Comparison of ENCODE assay signal across 32 mouse cellular contexts in genomic region chr2:128731514-128731913, GRCm38 (mm10). TPM values are rescaled to one million over a fixed set of nuclear protein-coding genes. Genes with fewer than 3 reads are reported as not detected.
DNase-seq lines count a peak whose midpoint lies in the region; ATAC-seq and TF ChIP-seq lines count a peak whose summit lies in the region.
"Had no signal": no experiment of that assay in that cellular context is flagged by ENCODE, and none has a peak within 500 bp of the region (broad histone marks: within the 10 kb centered on the region; RNA-seq: fewer than 3 reads in every experiment).

No protein-coding gene starts in this region.

- no peak overlapping the region for H3K4me3 ChIP-seq in liver, postnatal 0 days (ENCODE audit: low read depth, low read length)
- H3K4me3 ChIP-seq in liver, embryonic 11.5 days (ENCODE audit: low read depth, low read length) = no peak overlapping the region
- H3K4me3 ChIP-seq in stomach, postnatal 0 days (ENCODE audit: low read depth, low read length) = no peak overlapping the region
- H3K4me3 ChIP-seq in heart, embryonic 12.5 days = no peak overlapping the region
- no peak overlapping the region for H3K4me3 ChIP-seq in left cerebral cortex, adult 2 months
- no peak overlapping the region for H3K4me3 ChIP-seq in intestine, embryonic 16.5 days (ENCODE audit: low read length)
- H3K4me3 ChIP-seq: embryonic facial prominence, embryonic 10.5 days; embryonic facial prominence, embryonic 13.5 days; gastrocnemius, adult 2 months; heart, embryonic 15.5 days; hindbrain, embryonic 10.5 days; hindbrain, embryonic 13.5 days; intestine, embryonic 15.5 days had no signal

- 66% methylated on average over 10 of the region's 10 CpGs for WGBS in liver, postnatal 0 days (ENCODE audit: insufficient replicate concordance)
- 80% methylated on average over 10 of the region's 10 CpGs for WGBS in liver, embryonic 11.5 days
- WGBS in stomach, postnatal 0 days = 51% methylated on average over 10 of the region's 10 CpGs
- 77% methylated on average over 10 of the region's 10 CpGs for WGBS in heart, embryonic 12.5 days
- WGBS in intestine, embryonic 16.5 days = 77% methylated on average over 10 of the region's 10 CpGs

- no peak for TF ChIP-seq EP300 in liver, postnatal 0 days (IDR thresholded peaks at IDR 0.05; ENCODE audit: low read depth)
- TF ChIP-seq EP300 in stomach, postnatal 0 days (optimal IDR thresholded peaks at IDR 0.05) = no peak

- peak; percentile 27 for DNase-seq in liver, postnatal 0 days
- no peak for DNase-seq in liver, embryonic 11.5 days (ENCODE audit: low spot score)
- peak; percentile 41 for DNase-seq in Muller cell, postnatal 12 days (ENCODE audit: inconsistent ontology term)
- peak; percentile 71 for DNase-seq in adipocyte (ENCODE audit: low spot score)
- DNase-seq in stomach, postnatal 0 days (ENCODE audit: low spot score) = no peak
- DNase-seq in left cerebral cortex, adult 2 months (ENCODE audit: extremely low spot score in 1 of 2, low spot score in 2 of 2) = no peak
- DNase-seq: adrenal gland, adult 8-10 months; B cell, adult 2 months; cerebellum, adult 11 months; cerebellum, adult 2 months; cerebellum, adult 9-11 months; cerebellum, postnatal 25 days; embryo, embryonic 11 days; forebrain, postnatal 0 days; gastrocnemius, adult 2 months; gastrocnemius, postnatal 14 days; heart, adult 11 months; heart, postnatal 10 days; heart, postnatal 36 days had no signal

- peak; percentile 91 for ATAC-seq in liver, postnatal 0 days
- ATAC-seq in liver, embryonic 11.5 days (replicated peaks; ENCODE audit: low FRiP score) = no peak
- ATAC-seq in stomach, postnatal 0 days (ENCODE audit: low FRiP score, low TSS enrichment) = 0 out of 2 replicates have a peak, but pooled peaks have one; percentile 49
- ATAC-seq in heart, embryonic 12.5 days (ENCODE audit: insufficient number of reproducible peaks, low FRiP score) = no peak
- no peak for ATAC-seq in intestine, embryonic 16.5 days
- ATAC-seq: forebrain, embryonic 14.5 days; forebrain, postnatal 0 days; hindbrain, embryonic 16.5 days; intestine, embryonic 15.5 days had no signal

- H3K4me1 ChIP-seq in liver, postnatal 0 days (ENCODE audit: insufficient read depth) = peaks cover 6% of the 10 kb centered on the region
- H3K4me1 ChIP-seq in liver, embryonic 11.5 days (replicated peaks; ENCODE audit: control insufficient read depth, insufficient read depth, low read length) = no peaks in the 10 kb centered on the region
- H3K4me1 ChIP-seq in stomach, postnatal 0 days (replicated peaks; ENCODE audit: control insufficient read depth, insufficient read depth) = no peaks in the 10 kb centered on the region; the same call in 1 of the 2 replicates
- H3K4me1 ChIP-seq in heart, embryonic 12.5 days (replicated peaks) = peaks cover 23% of the 10 kb centered on the region
- H3K4me1 ChIP-seq in intestine, embryonic 16.5 days (ENCODE audit: control insufficient read depth, insufficient read depth, low read length) = peaks cover 21% of the 10 kb centered on the region
- H3K4me1 ChIP-seq: hindbrain, embryonic 10.5 days; hindbrain, embryonic 13.5 days had no signal

- intact Hi-C loops in left cerebral cortex, adult 2 months (cut with DNase I) = no loop called here

- H3K27ac ChIP-seq in liver, postnatal 0 days (ENCODE audit: low read depth) = peak overlapping the region; percentile 70
- no peak overlapping the region for H3K27ac ChIP-seq in liver, embryonic 11.5 days (ENCODE audit: low read depth, low read length)
- no peak overlapping the region for H3K27ac ChIP-seq in stomach, postnatal 0 days (replicated peaks)
- no peak overlapping the region for H3K27ac ChIP-seq in heart, embryonic 12.5 days (ENCODE audit: poor library complexity, severe bottlenecking)
- no peak overlapping the region for H3K27ac ChIP-seq in left cerebral cortex, adult 2 months
- H3K27ac ChIP-seq in intestine, embryonic 16.5 days (ENCODE audit: low read length) = no peak overlapping the region
- H3K27ac ChIP-seq: embryonic facial prominence, embryonic 10.5 days; embryonic facial prominence, embryonic 13.5 days; gastrocnemius, adult 2 months; heart, embryonic 15.5 days; hindbrain, embryonic 10.5 days; hindbrain, embryonic 13.5 days; intestine, embryonic 15.5 days had no signal

- H3K4me2 ChIP-seq in liver, postnatal 0 days (ENCODE audit: low read depth, low read length) = no peak overlapping the region
- no peak overlapping the region for H3K4me2 ChIP-seq in liver, embryonic 11.5 days
- H3K4me2 ChIP-seq in stomach, postnatal 0 days (replicated peaks; ENCODE audit: low read depth) = no peak overlapping the region
- H3K4me2 ChIP-seq in heart, embryonic 12.5 days = no peak overlapping the region
- H3K4me2 ChIP-seq in intestine, embryonic 16.5 days (ENCODE audit: low read depth, low read length) = no peak overlapping the region
- H3K4me2 ChIP-seq: embryonic facial prominence, embryonic 13.5 days; heart, embryonic 11.5 days; heart, embryonic 15.5 days; hindbrain, embryonic 13.5 days; intestine, embryonic 15.5 days had no signal

- no peaks in the 10 kb centered on the region; the same call in 1 of the 2 replicates for H3K36me3 ChIP-seq in liver, postnatal 0 days (replicated peaks; ENCODE audit: insufficient read depth, low read length)
- no peaks in the 10 kb centered on the region for H3K36me3 ChIP-seq in liver, embryonic 11.5 days (ENCODE audit: control insufficient read depth, insufficient read depth, low read length)
- H3K36me3 ChIP-seq in stomach, postnatal 0 days (ENCODE audit: control insufficient read depth, insufficient read depth, low read length) = 0 out of 2 replicates have a peak, but pooled peaks cover 2% of the 10 kb centered on the region
- H3K36me3 ChIP-seq in heart, embryonic 12.5 days = peaks cover 7% of the 10 kb centered on the region; the same call in 1 of the 2 replicates
- no peaks in the 10 kb centered on the region; the same call in 1 of the 2 replicates for H3K36me3 ChIP-seq in intestine, embryonic 16.5 days (ENCODE audit: control insufficient read depth, insufficient read depth, low read length)
- H3K36me3 ChIP-seq: G1E; heart, embryonic 15.5 days; hindbrain, embryonic 10.5 days; hindbrain, embryonic 13.5 days had no signal

- no peaks in the 10 kb centered on the region for H3K27me3 ChIP-seq in liver, postnatal 0 days (ENCODE audit: insufficient read depth, low read length)
- H3K27me3 ChIP-seq in liver, embryonic 11.5 days (replicated peaks; ENCODE audit: control insufficient read depth, insufficient read depth, low read length) = no peaks in the 10 kb centered on the region
- no peaks in the 10 kb centered on the region for H3K27me3 ChIP-seq in stomach, postnatal 0 days (ENCODE audit: control insufficient read depth, insufficient read depth, low read length)
- H3K27me3 ChIP-seq in heart, embryonic 12.5 days (replicated peaks) = no peaks in the 10 kb centered on the region
- H3K27me3 ChIP-seq in intestine, embryonic 16.5 days (replicated peaks; ENCODE audit: control insufficient read depth, insufficient read depth, low read length) = no peaks in the 10 kb centered on the region
- H3K27me3 ChIP-seq: CH12.LX; embryonic facial prominence, embryonic 13.5 days; heart, embryonic 15.5 days; hindbrain, embryonic 13.5 days; intestine, embryonic 15.5 days had no signal

- H3K9ac ChIP-seq in liver, postnatal 0 days (replicated peaks) = no peak overlapping the region
- H3K9ac ChIP-seq in liver, embryonic 11.5 days (ENCODE audit: low read depth, low read length) = no peak overlapping the region
- H3K9ac ChIP-seq in stomach, postnatal 0 days (ENCODE audit: low read length) = no peak overlapping the region
- H3K9ac ChIP-seq in heart, embryonic 12.5 days = no peak overlapping the region
- no peak overlapping the region for H3K9ac ChIP-seq in intestine, embryonic 16.5 days (ENCODE audit: low read depth, low read length)
- H3K9ac ChIP-seq: embryonic facial prominence, embryonic 13.5 days; forebrain, postnatal 0 days; heart, embryonic 15.5 days; hindbrain, embryonic 13.5 days; intestine, embryonic 15.5 days had no signal

- no peaks in the 10 kb centered on the region for H3K9me3 ChIP-seq in liver, postnatal 0 days (ENCODE audit: low read length)
- no peaks in the 10 kb centered on the region for H3K9me3 ChIP-seq in liver, embryonic 11.5 days (ENCODE audit: control insufficient read depth, low read length)
- H3K9me3 ChIP-seq in stomach, postnatal 0 days (ENCODE audit: control insufficient read depth, low read length) = no peaks in the 10 kb centered on the region
- no peaks in the 10 kb centered on the region for H3K9me3 ChIP-seq in heart, embryonic 12.5 days (replicated peaks)
- H3K9me3 ChIP-seq in intestine, embryonic 16.5 days (ENCODE audit: control insufficient read depth, low read length) = no peaks in the 10 kb centered on the region
- H3K9me3 ChIP-seq: embryonic facial prominence, embryonic 10.5 days; embryonic facial prominence, embryonic 13.5 days; G1E; heart, embryonic 15.5 days; hindbrain, embryonic 10.5 days; hindbrain, embryonic 13.5 days; intestine, embryonic 15.5 days had no signal

- TF ChIP-seq CTCF in liver, postnatal 0 days (IDR thresholded peaks at IDR 0.05; ENCODE audit: low read depth) = no peak
- no peak for TF ChIP-seq CTCF in stomach, postnatal 0 days (IDR thresholded peaks at IDR 0.05; ENCODE audit: low read depth)
- no peak for TF ChIP-seq CTCF in left cerebral cortex, adult 2 months (IDR thresholded peaks at IDR 0.05)

RNA-seq across cellular contexts. Expression of gene Mertk, which starts 32.8 kb away (rescaled TPM):
- 5.2 and 6.1 TPM in 2 replicates for polyA plus RNA-seq in liver, postnatal 0 days (2015; fragmentation: Nextera tagmentation; extraction: Ambion mirVana)
- polyA plus RNA-seq in liver, embryonic 11.5 days (2014; fragmentation: Nextera tagmentation; extraction: Ambion mirVana) = 4.9 and 6.6 TPM in 2 replicates
- polyA plus RNA-seq in stomach, postnatal 0 days (2015; fragmentation: Nextera tagmentation; extraction: Ambion mirVana) = 1.4 and 1.6 TPM in 2 replicates
- polyA plus RNA-seq in heart, embryonic 12.5 days (2016; fragmentation: Nextera tagmentation; extraction: Ambion mirVana) = 5.0 and 6.0 TPM in 2 replicates
- total RNA-seq in left cerebral cortex, adult 2 months (2021) = 10 to 100 TPM; 29.6 to 35.1 TPM
- polyA plus RNA-seq in intestine, embryonic 16.5 days (2015; fragmentation: Nextera tagmentation; extraction: Ambion mirVana) = 13.5 and 15.0 TPM in 2 replicates
- polyA plus RNA-seq: G1E had no signal

RNA-seq across cellular contexts. Expression of gene Anapc1, which starts 44.3 kb away (rescaled TPM):
- 7.4 and 10.2 TPM in 2 replicates for polyA plus RNA-seq in liver, postnatal 0 days (2015; fragmentation: Nextera tagmentation; extraction: Ambion mirVana)
- 88.6 and 98.9 TPM in 2 replicates for polyA plus RNA-seq in liver, embryonic 11.5 days (2014; fragmentation: Nextera tagmentation; extraction: Ambion mirVana)
- polyA plus RNA-seq in stomach, postnatal 0 days (2015; fragmentation: Nextera tagmentation; extraction: Ambion mirVana) = 12.0 and 13.3 TPM in 2 replicates
- 58.9 and 63.6 TPM in 2 replicates for polyA plus RNA-seq in heart, embryonic 12.5 days (2016; fragmentation: Nextera tagmentation; extraction: Ambion mirVana)
- total RNA-seq in left cerebral cortex, adult 2 months (2021) = 10 to 100 TPM; 60.5 to 65.4 TPM
- polyA plus RNA-seq in intestine, embryonic 16.5 days (2015; fragmentation: Nextera tagmentation; extraction: Ambion mirVana) = 39.8 and 41.7 TPM in 2 replicates

Comparison
In these comparisons a context has a peak if more than half of its experiments do, and no peak if none do; other contexts are left out.
1. ATAC-seq: peak in liver, postnatal 0 days (single experiment) and stomach, postnatal 0 days (single experiment); none in liver, embryonic 11.5 days (single experiment), heart, embryonic 12.5 days (single experiment) and intestine, embryonic 16.5 days (single experiment).
2. DNase-seq: peak in liver, postnatal 0 days (single experiment), Muller cell, postnatal 12 days (single experiment) and adipocyte (single experiment); none in liver, embryonic 11.5 days (single experiment), stomach, postnatal 0 days (single experiment) and left cerebral cortex, adult 2 months (0 of 2).